Mouse (Mus musculus) lung, embryonic 14.5 days (tissue): ENCODE results near the gene Ric8a. TPM values are rescaled to one million over a fixed set of nuclear protein-coding genes. Genes with fewer than 3 reads are reported as not detected.
A peak's percentile ranks its signal among the peaks of the same experiment; 100 is the strongest.

Experiments used
- ATAC-seq: fragments of 200-750 bp; cut with Nextera tagmentation; 2 replicates; pipeline ENCODE4 v1.8.0; 2017; ENCODE audit warnings: mild to moderate bottlenecking, moderate TSS enrichment, moderate library complexity; ENCODE audit not compliant: insufficient read depth
- DNase-seq: peaks from one replicate; pipeline ENCODE4 v3.0.0-alpha.2; 2015
- H3K27ac ChIP-seq: fragments of 300-500 bp; sonication (generic); 2 replicates; pipeline ENCODE4 v1.5.1; 2014; ENCODE audit warnings: low read depth, mild to moderate bottlenecking, moderate library complexity
- H3K27me3 ChIP-seq: fragments of 300-500 bp; sonication (generic); 2 replicates; pipeline ENCODE4 v1.6.1; 2014; ENCODE audit warnings: low read length, control low read depth; ENCODE audit not compliant: insufficient read depth
- H3K36me3 ChIP-seq: fragments of 300-500 bp; sonication (generic); 2 replicates; pipeline ENCODE4 v1.6.1; 2014; ENCODE audit warnings: control low read depth; ENCODE audit not compliant: insufficient read depth
- H3K4me1 ChIP-seq: fragments of 300-500 bp; sonication (generic); 2 replicates; pipeline ENCODE4 v1.6.1; 2014; ENCODE audit warnings: antibody characterized with exemption, control low read depth; ENCODE audit not compliant: insufficient read depth
- H3K4me2 ChIP-seq: fragments of 300-500 bp; sonication (generic); 2 replicates; pipeline ENCODE4 v1.6.1; 2014; ENCODE audit warnings: mild to moderate bottlenecking
- H3K4me3 ChIP-seq: fragments of 300-500 bp; sonication (generic); 2 replicates; pipeline ENCODE4 v1.5.1; 2014; ENCODE audit warnings: low read depth, low read length
- H3K9ac ChIP-seq: fragments of 300-500 bp; sonication (generic); 2 replicates; pipeline ENCODE4 v1.6.1; 2014
- H3K9me3 ChIP-seq: fragments of 300-500 bp; sonication (generic); 2 replicates; pipeline ENCODE4 v1.6.1; 2016; ENCODE audit warnings: low read depth, low read length, control low read depth
- CTCF ChIP-seq: IDR thresholded peaks from 2 replicates; pipeline ENCODE4 v1.5.1; 2016; ENCODE audit warnings: antibody characterized with exemption, low read depth
- WGBS: fragments of 180-500 bp; shearing (Covaris S2); extraction: QIAGEN DNeasy Blood & Tissue Kit; methylation state at CpG from one replicate; pipeline ENCODE4 v1.1.7; 2014; 5-methylcytosine and 5-hydroxymethylcytosine counted together
- polyA plus RNA-seq: library from polyadenylated mRNA; unstranded; fragments of >200 nt; fragmentation: Nextera tagmentation; extraction: Ambion mirVana; gene quantifications from 2 replicates; pipeline ENCODE4 v1.2.1, GENCODE M21; 2014

The Ric8a gene
- polyA plus RNA-seq, 1 experiment from 2014 or later = 54.8 TPM

GRCm38 (mm10) chr7:140905642-140906081, 48.9 kb downstream of the Ric8a start:
- Histone ChIP-seq H3K27me3 (no peaks in the 10 kb centered on the region), H3K27ac (no peak overlapping the region), H3K9me3 (no peaks in the 10 kb centered on the region), H3K4me3 (no peak overlapping the region), H3K4me1 (no peaks in the 10 kb centered on the region), H3K9ac (no peak overlapping the region), H3K36me3 (no peaks in the 10 kb centered on the region), H3K4me2 (no peak overlapping the region)
- ATAC-seq (no peak), DNase-seq (no peak)
- TF ChIP-seq CTCF = no peak
- 74% methylated on average over 2 of the region's 2 CpGs for WGBS

GRCm38 (mm10) chr7:140907131-140907530, 50.4 kb downstream of the Ric8a start:
- ATAC-seq (no peak), DNase-seq (no peak)
- no peak overlapping the region for H3K27ac ChIP-seq
- no peaks in the 10 kb centered on the region for H3K36me3 ChIP-seq
- no peaks in the 10 kb centered on the region for H3K9me3 ChIP-seq
- H3K4me3 ChIP-seq = no peak overlapping the region
- no peaks in the 10 kb centered on the region for H3K27me3 ChIP-seq
- no peak overlapping the region for H3K4me2 ChIP-seq
- 66% methylated on average over 13 of the region's 13 CpGs for WGBS
- no peak overlapping the region for H3K9ac ChIP-seq
- no peak for TF ChIP-seq CTCF
- no peaks in the 10 kb centered on the region for H3K4me1 ChIP-seq

- no peak for ATAC-seq
- TF ChIP-seq CTCF = peak; percentile 23; the same call in 1 of the 2 replicates
- Histone ChIP-seq H3K27me3 (no peaks in the 10 kb centered on the region), H3K4me3 (no peak overlapping the region), H3K9me3 (no peaks in the 10 kb centered on the region), H3K36me3 (no peaks in the 10 kb centered on the region), H3K4me2 (no peak overlapping the region), H3K27ac (no peak overlapping the region), H3K9ac (no peak overlapping the region), H3K4me1 (no peaks in the 10 kb centered on the region)
- no peak for DNase-seq
- 79% methylated on average over 7 of the region's 7 CpGs for WGBS
Observed at GRCm38 (mm10) chr7:140907697-140908096, 50.9 kb downstream of the Ric8a start.

DNA sequence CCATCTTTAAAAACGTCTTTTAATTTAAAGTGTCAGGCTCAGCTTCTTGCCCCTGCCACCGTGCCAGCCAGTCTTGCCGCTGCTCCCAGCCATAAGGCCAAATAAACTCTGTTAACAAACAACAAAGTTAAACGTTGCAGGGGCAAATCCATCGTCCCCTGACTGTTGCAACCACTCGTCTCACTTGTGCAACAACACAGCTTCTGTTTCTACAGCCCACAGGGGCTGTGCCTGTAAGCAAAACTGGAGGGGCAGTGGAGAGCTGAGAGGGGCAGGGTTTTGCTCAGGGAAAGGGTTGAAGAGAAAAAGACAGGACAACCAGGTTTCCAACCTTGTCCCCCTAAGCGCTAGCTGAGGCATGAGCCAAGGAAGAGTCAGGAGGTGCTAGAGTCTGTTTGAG, 51.4 kb downstream of the Ric8a start:
- Histone ChIP-seq H3K27ac (no peak overlapping the region), H3K4me1 (no peaks in the 10 kb centered on the region), H3K36me3 (no peaks in the 10 kb centered on the region), H3K27me3 (no peaks in the 10 kb centered on the region), H3K4me3 (peak overlapping the region; percentile 40; the same call in 1 of the 2 replicates), H3K4me2 (peak overlapping the region; percentile 93), H3K9ac (no peak overlapping the region), H3K9me3 (no peaks in the 10 kb centered on the region)
- 45% methylated on average over 7 of the region's 7 CpGs for WGBS
- no peak for TF ChIP-seq CTCF
- DNase-seq (no peak), ATAC-seq (0 out of 2 replicates have a peak, but pooled peaks have one; percentile 5)

GRCm38 (mm10) chr7:140908634-140909107, 51.9 kb downstream of the Ric8a start:
- 1% methylated on average over 19 of the region's 19 CpGs for WGBS
- Histone ChIP-seq H3K27me3 (no peaks in the 10 kb centered on the region), H3K4me1 (no peaks in the 10 kb centered on the region), H3K4me3 (peak overlapping the region; percentile 40), H3K9me3 (no peaks in the 10 kb centered on the region), H3K9ac (peak overlapping the region; percentile 36), H3K36me3 (no peaks in the 10 kb centered on the region), H3K4me2 (peak overlapping the region; percentile 93), H3K27ac (no peak overlapping the region)
- DNase-seq (peak; percentile 90), ATAC-seq (peak; percentile 79)
- peak; percentile 88 for TF ChIP-seq CTCF

- Histone ChIP-seq H3K27ac (no peak overlapping the region), H3K4me1 (no peaks in the 10 kb centered on the region), H3K27me3 (no peaks in the 10 kb centered on the region), H3K36me3 (no peaks in the 10 kb centered on the region), H3K4me2 (no peak overlapping the region), H3K9ac (no peak overlapping the region), H3K4me3 (no peak overlapping the region), H3K9me3 (no peaks in the 10 kb centered on the region)
- no peak for TF ChIP-seq CTCF
- DNase-seq (no peak), ATAC-seq (no peak)
- WGBS = 51% methylated on average over 3 of the region's 3 CpGs
Observed at GRCm38 (mm10) chr7:140912293-140912692, 55.5 kb downstream of the Ric8a start.

DNA sequence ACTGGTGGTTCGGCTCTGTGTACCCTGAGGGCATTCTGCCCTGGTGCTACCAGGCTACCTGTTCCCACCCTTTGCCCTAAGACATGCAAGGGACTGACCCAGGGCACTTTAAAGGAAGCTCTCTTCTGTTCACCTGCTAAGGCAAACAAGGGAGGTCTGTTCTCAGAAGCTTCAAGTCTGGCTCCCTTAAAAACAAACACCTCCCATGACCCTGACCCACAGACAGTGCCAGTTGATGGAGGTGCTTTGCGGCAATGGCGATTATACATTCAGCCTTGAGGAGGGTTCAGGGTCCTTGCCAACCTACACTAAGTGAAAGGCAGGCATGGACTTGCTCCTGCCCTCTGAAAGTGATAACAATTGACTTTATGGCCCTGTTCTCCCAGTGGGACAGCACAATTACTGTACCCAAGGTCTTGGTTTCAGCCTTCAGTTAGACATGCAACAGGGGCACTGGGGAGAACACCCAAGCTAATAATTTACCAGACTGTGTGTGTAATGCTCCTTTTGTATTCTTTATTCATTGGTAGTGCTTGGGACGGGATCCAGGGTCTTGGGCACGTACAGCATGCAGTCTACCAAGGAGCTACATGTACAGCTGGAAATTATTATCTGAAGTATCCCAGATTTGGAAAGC, 56.2 kb downstream of the Ric8a start:
- ATAC-seq = no peak

More for the DNA sequence above, 56.2 kb downstream of the Ric8a start:
- Histone ChIP-seq H3K4me3 (no peak overlapping the region), H3K27ac (no peak overlapping the region), H3K4me2 (no peak overlapping the region), H3K27me3 (no peaks in the 10 kb centered on the region), H3K9me3 (no peaks in the 10 kb centered on the region), H3K4me1 (no peaks in the 10 kb centered on the region), H3K36me3 (no peaks in the 10 kb centered on the region), H3K9ac (no peak overlapping the region)
- WGBS = 58% methylated on average over 5 of the region's 5 CpGs
- no peak for DNase-seq
- no peak for TF ChIP-seq CTCF

Other genes with a start within 250 kb of the Ric8a start
- not detected in 2 replicates for gene Olfr61, start 228.0 kb upstream of the Ric8a start, polyA plus RNA-seq
- gene Olfr53, start 210.5 kb upstream of the Ric8a start, polyA plus RNA-seq = not detected in 2 replicates
- not detected in 2 replicates for gene Olfr539, start 197.0 kb upstream of the Ric8a start, polyA plus RNA-seq
- not detected in 2 replicates for gene Olfr45, start 175.0 kb upstream of the Ric8a start, polyA plus RNA-seq
- gene Olfr541, start 159.7 kb upstream of the Ric8a start, polyA plus RNA-seq = not detected in 2 replicates
- 0.09 TPM in 1 of 2 replicates, not detected in the other for gene Cyp2e1, start 93.2 kb upstream of the Ric8a start, polyA plus RNA-seq
- 0.68 TPM in 1 of 2 replicates, not detected in the other for gene Syce1, start 69.1 kb upstream of the Ric8a start, polyA plus RNA-seq
- 0.77 and 0.83 TPM in 2 replicates for gene Zfp941, start 34.8 kb upstream of the Ric8a start, polyA plus RNA-seq
- 2.2 and 3.2 TPM in 2 replicates for gene Urah, start 21.9 kb upstream of the Ric8a start, polyA plus RNA-seq
- gene Scgb1c1, start 11.4 kb upstream of the Ric8a start, polyA plus RNA-seq = not detected in 2 replicates
- gene Odf3, start 9.2 kb upstream of the Ric8a start, polyA plus RNA-seq = 0.18 TPM in 1 of 2 replicates, not detected in the other
- gene Gm45785, start 626 bp upstream of the Ric8a start, polyA plus RNA-seq = not detected in 2 replicates
- gene Bet1l, start 620 bp downstream of the Ric8a start, polyA plus RNA-seq = 40.9 and 47.0 TPM in 2 replicates
- 139 and 167 TPM in 2 replicates for gene Psmd13, start 25.0 kb downstream of the Ric8a start, polyA plus RNA-seq
- gene Sirt3, start 25.4 kb downstream of the Ric8a start, polyA plus RNA-seq = 16.6 and 18.2 TPM in 2 replicates
- gene Cox8b, start 43.5 kb downstream of the Ric8a start, polyA plus RNA-seq = 1.7 TPM in 1 of 2 replicates, not detected in the other
- gene Nlrp6, start 63.9 kb downstream of the Ric8a start, polyA plus RNA-seq = 0.08 TPM in 1 of 2 replicates, not detected in the other
- 20.7 and 22.6 TPM in 2 replicates for gene Pgghg, start 84.4 kb downstream of the Ric8a start, polyA plus RNA-seq
- 1.0 and 1.3 TPM in 2 replicates for gene Ifitm5, start 93.3 kb downstream of the Ric8a start, polyA plus RNA-seq
- not detected in 2 replicates for gene Gm45717, start 99.0 kb downstream of the Ric8a start, polyA plus RNA-seq
- 1,035 and 1,087 TPM in 2 replicates for gene Ifitm2, start 99.0 kb downstream of the Ric8a start, polyA plus RNA-seq
- 35.4 and 42.5 TPM in 2 replicates for gene Ifitm1, start 110.3 kb downstream of the Ric8a start, polyA plus RNA-seq
- 164 and 183 TPM in 2 replicates for gene Ifitm3, start 153.8 kb downstream of the Ric8a start, polyA plus RNA-seq
- gene Ifitm6, start 161.0 kb downstream of the Ric8a start, polyA plus RNA-seq = 0.49 and 1.1 TPM in 2 replicates
- not detected in 2 replicates for gene Gm17387, start 172.2 kb downstream of the Ric8a start, polyA plus RNA-seq
- gene B4galnt4, start 204.1 kb downstream of the Ric8a start, polyA plus RNA-seq = 5.6 and 7.1 TPM in 2 replicates
- gene Pkp3, start 221.3 kb downstream of the Ric8a start, polyA plus RNA-seq = 7.5 and 8.7 TPM in 2 replicates
- 7.8 and 9.8 TPM in 2 replicates for gene Sigirr, start 243.6 kb downstream of the Ric8a start, polyA plus RNA-seq